Mouse (Mus musculus) lung, adult 2 months (tissue): ENCODE results near the gene Gm11938.

Experiments used
- CTCF ChIP-seq: fragments of 200-500 bp; IDR thresholded peaks from 2 replicates; pipeline ENCODE4 v1.5.1; 2011; ENCODE audit warnings: mild to moderate bottlenecking, low read length, control low read depth; ENCODE audit not compliant: insufficient read depth
- POLR2A ChIP-seq: fragments of 200-500 bp; IDR thresholded peaks from 2 replicates; pipeline ENCODE4 v1.6.1; 2011; ENCODE audit warnings: low read depth, mild to moderate bottlenecking, control low read depth, low read length, borderline replicate concordance; ENCODE audit errors: extremely low read depth

- TF ChIP-seq CTCF (no peak), POLR2A (no peak)
Measured at GRCm38 (mm10) chr11:99609126-99609525, 6.0 kb upstream of the Gm11938 start.
